Mouse (Mus musculus) thymus, adult 2 months (tissue): ENCODE data around the gene Tex50.

Source experiments
- CTCF ChIP-seq: fragments of 200-500 bp; IDR thresholded peaks from 2 replicates; pipeline ENCODE4 v1.5.1; 2012; ENCODE audit warnings: mild to moderate bottlenecking, control low read depth, low read length, moderate library complexity, borderline replicate concordance; ENCODE audit not compliant: control insufficient read depth, poor library complexity, insufficient read depth; ENCODE audit errors: extremely low read depth
- POLR2A ChIP-seq: fragments of 200-500 bp; IDR thresholded peaks from 2 replicates; pipeline ENCODE4 v1.6.1; 2012; ENCODE audit warnings: mild to moderate bottlenecking, low read length, control low read depth, moderate library complexity; ENCODE audit not compliant: control insufficient read depth, poor library complexity, insufficient read depth; ENCODE audit errors: extremely low read depth

GRCm38 (mm10) chr1:161143216-161143615 is 15.9 kb downstream of the Tex50 start:
- no peak for TF ChIP-seq CTCF
- no peak for TF ChIP-seq POLR2A
